Mouse (Mus musculus): ENCODE data around the gene Bcl7a. TPM values are rescaled to one million over a fixed set of nuclear protein-coding genes. Genes with fewer than 3 reads are reported as not detected.

Gene Bcl7a
- total RNA-seq, 4 experiments from 2014 or later, result 62.3 to 67.1 (median 64.6) TPM

DNA sequence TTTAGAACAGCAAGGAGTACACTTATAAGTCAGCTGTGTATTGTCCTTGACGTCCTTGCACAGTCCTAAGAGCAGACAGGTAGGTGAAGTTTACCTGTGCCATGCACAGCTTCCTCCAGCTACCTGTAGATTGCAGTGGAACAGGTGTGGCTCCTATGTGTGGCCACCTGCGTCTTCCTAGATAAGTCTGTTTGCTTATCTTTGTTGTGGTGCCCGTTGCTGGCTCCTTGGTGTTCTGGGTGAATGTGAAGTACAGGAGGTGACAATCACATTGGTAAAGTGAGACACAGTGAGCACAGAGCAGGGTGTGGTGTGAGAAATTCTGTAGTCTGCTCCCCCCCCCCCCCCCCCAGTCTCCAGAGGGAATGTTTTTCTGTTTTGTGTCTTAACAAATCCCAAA, 72.5 kb downstream of the Bcl7a start:
- DNase-seq (ENCODE audit: low spot score in 2 of 2), result no peak

DNA sequence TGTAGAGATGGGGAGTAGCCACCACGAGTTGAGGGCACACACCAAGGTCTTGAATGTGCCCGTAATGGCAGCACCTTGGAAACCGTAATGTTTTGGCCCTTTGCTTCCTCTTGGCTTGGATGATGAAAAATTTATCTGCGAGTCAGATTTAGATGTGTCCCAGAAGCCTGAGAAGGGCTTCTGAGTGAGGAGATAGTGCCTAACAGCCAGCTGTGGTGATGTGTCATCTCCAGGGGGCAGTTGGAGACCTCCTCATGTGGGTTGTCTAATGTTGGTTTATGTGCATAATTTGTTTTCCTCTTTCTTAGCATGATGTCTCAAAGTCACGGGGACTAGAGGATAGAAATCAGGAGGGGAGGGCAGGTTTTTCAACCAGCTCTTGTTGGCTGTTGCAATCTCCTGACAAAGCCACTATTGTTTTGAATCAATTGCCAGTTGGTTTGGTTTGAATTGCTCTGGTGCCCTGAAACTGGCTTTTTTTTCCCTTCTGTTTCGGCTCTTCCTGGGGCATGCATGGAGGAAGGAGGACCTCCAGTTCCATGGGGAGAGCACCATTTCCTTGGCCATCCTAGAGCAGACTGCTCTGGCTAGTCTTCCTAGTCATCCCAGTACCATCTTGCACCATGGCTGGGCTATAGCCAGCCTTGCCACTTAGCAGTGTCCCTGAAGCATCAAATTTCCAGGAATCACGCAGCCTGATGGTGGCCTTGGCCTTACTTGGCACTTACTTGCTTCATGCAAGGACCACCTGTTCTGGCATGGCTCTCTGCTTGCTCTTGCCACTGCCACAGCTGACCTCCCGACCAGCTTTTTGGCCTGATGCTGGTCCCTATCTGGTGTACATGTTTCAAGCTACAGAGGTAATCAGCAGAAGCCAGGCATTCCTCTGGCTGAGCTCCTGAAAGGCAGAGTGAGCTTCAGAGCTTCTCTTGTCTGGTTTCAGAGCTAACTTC, 73.2 kb downstream of the Bcl7a start:
- no peak for DNase-seq (ENCODE audit: low spot score in 2 of 2)

DNA sequence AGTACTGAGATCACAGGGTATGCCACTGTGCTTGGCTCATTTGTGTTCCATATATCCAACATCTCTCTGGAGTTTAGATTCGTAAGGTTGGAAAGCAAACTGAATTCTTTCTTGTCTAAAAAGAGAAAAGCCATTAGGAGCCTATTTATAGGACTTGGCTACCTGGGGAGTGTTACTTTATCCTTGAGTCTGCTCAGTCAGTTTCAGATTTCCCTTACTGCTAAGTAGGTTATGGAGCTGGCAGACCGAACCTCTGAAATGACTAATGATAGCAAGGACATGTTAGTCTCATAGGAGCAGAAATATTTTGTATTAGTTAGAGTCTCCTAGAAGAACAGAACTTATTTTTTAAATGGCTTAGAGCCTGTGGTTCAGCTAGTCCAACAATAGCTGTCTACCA, 80.3 kb downstream of the Bcl7a start:
- no peak for DNase-seq (ENCODE audit: low spot score in 2 of 2)

Other genes with a start within 250 kb of the Bcl7a start
- 10 to 100 TPM; 47.7 to 50.4 (median 48.3) TPM for gene Rhof, start 211.1 kb upstream of the Bcl7a start, total RNA-seq (2022)
- 10 to 100 TPM; 29.3 to 35.8 (median 32.5) TPM for gene Setd1b, start 201.6 kb upstream of the Bcl7a start, total RNA-seq (2022)
- 10 to 100 TPM; 24.3 to 36.7 (median 27.7) TPM for gene Psmd9, start 174.4 kb upstream of the Bcl7a start, total RNA-seq (2022)
- gene Hpd, start 161.1 kb upstream of the Bcl7a start, total RNA-seq (2022), result not detected
- gene Wdr66, start 91.7 kb upstream of the Bcl7a start, total RNA-seq (2022), result 1 to 10 TPM; 2.3 to 6.6 (median 5.5) TPM
- 10 to 100 TPM; 12.7 to 16.3 (median 14.7) TPM for gene Mlxip, start 51.0 kb downstream of the Bcl7a start, total RNA-seq (2022)
- gene Lrrc43, start 145.5 kb downstream of the Bcl7a start, total RNA-seq (2022), result under 1 TPM; 0.17 to 0.53 (median 0.39) TPM
- not detected for gene Il31, start 145.7 kb downstream of the Bcl7a start, total RNA-seq (2022)
- gene B3gnt4, start 166.6 kb downstream of the Bcl7a start, total RNA-seq (2022), result 1 to 10 TPM; 1.1 to 1.6 (median 1.4) TPM
- 10 to 100 TPM; 29.5 to 32.5 (median 31.8) TPM for gene Diablo, start 180.3 kb downstream of the Bcl7a start, total RNA-seq (2022)
- 1 to 10 TPM in 3 of 4 experiments, under 1 TPM in 1; 0.95 to 6.1 (median 5.2) TPM for gene Gm49027, start 181.7 kb downstream of the Bcl7a start, total RNA-seq (2022)
- 100 to 1,000 TPM in 3 of 4 experiments, 10 to 100 TPM in 1; 91.1 to 105 (median 103) TPM for gene Vps33a, start 229.2 kb downstream of the Bcl7a start, total RNA-seq (2022)

All from left cerebral cortex, adult 8-10 months (tissue).